Mouse (Mus musculus) embryonic facial prominence, embryonic 13.5 days (tissue): ENCODE measurements around the gene Telo2. TPM values are rescaled to one million over a fixed set of nuclear protein-coding genes. Genes with fewer than 3 reads are reported as not detected.

Experiments used
- ATAC-seq: fragments of 200-750 bp; cut with Nextera tagmentation; 2 replicates; pipeline ENCODE4 v1.8.0; 2017; ENCODE audit warnings: low read depth; ENCODE audit not compliant: insufficient number of reproducible peaks, insufficient read depth, low FRiP score, low TSS enrichment
- H3K27ac ChIP-seq: fragments of 300-500 bp; sonication (generic); 2 replicates; pipeline ENCODE4 v1.5.1; 2015; ENCODE audit warnings: moderate library complexity, mild to moderate bottlenecking, inconsistent platforms
- H3K27me3 ChIP-seq: fragments of 300-500 bp; sonication (generic); 2 replicates; pipeline ENCODE4 v1.6.1; 2015; ENCODE audit warnings: mild to moderate bottlenecking, inconsistent platforms
- H3K36me3 ChIP-seq: fragments of 300-500 bp; sonication (generic); 2 replicates; pipeline ENCODE4 v1.6.1; 2015; ENCODE audit warnings: mild to moderate bottlenecking, inconsistent platforms
- H3K4me1 ChIP-seq: fragments of 300-500 bp; sonication (generic); 2 replicates; pipeline ENCODE4 v1.6.1; 2015; ENCODE audit warnings: inconsistent platforms
- H3K4me2 ChIP-seq: fragments of 300-500 bp; sonication (generic); 2 replicates; pipeline ENCODE4 v1.6.1; 2015; ENCODE audit warnings: moderate library complexity, mild to moderate bottlenecking, inconsistent platforms
- H3K4me3 ChIP-seq: fragments of 300-500 bp; sonication (generic); 2 replicates; pipeline ENCODE4 v1.5.1; 2015; ENCODE audit warnings: mild to moderate bottlenecking, inconsistent platforms
- H3K9ac ChIP-seq: fragments of 300-500 bp; sonication (generic); 2 replicates; pipeline ENCODE4 v1.6.1; 2015; ENCODE audit warnings: mild to moderate bottlenecking, inconsistent platforms
- H3K9me3 ChIP-seq: fragments of 300-500 bp; sonication (generic); 2 replicates; pipeline ENCODE4 v1.6.1; 2016; ENCODE audit warnings: inconsistent platforms
- WGBS: fragments of 180-500 bp; shearing (Covaris S2); methylation state at CpG from one replicate; pipeline ENCODE4 v1.1.7; 2015; ENCODE audit warnings: mixed read lengths; 5-methylcytosine and 5-hydroxymethylcytosine counted together
- polyA plus RNA-seq: library from polyadenylated mRNA; unstranded; fragments of >200 nt; fragmentation: Nextera tagmentation; extraction: Ambion mirVana; gene quantifications from 2 replicates; pipeline ENCODE4 v1.2.1, GENCODE M21; 2015

The Telo2 gene
- 48.1 and 53.5 TPM in 2 replicates for polyA plus RNA-seq

DNA sequence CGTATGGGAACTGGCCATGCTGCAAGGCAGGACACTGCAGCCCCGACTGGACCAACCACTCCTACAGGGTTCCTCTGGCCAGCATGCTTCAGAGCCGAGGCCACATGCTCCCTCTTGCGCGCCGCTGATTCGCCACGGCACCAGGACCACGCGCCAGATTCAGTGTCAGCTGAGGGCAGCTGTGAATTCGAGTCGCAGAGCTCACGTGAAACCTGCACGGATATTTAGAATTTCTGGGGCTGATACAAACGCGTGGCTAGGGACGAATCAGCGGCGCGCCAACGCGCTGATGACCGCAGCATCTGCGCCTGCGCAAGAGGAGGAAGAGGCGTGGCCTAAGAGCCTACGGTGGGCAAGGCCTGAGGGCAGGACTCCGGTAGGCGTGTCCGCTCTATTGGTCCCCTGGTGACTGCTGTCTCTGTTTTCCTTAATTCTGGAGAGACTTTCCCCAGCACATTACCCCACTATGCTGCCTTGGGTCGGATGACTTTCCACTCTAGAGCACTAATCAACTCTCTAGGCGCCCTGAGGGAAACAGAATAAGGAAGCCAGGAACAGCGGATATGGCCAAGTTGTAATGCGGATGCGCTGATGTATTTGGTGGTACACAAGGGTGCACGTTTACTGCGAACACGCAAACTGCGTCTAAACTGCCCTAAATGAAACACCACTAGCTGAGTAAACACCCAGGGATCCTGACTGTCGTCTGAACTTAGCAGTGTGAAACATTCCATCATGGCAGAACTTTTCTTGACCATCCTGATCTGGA, at the start of gene Telo2:
Telo2 (minus strand) TSS at position 304 of the 769 bp plus-strand sequence.
- peak within 1 kb of the TSS; percentile 93 for H3K4me2 ChIP-seq
- peak; percentile 82 for ATAC-seq
- peak within 1 kb of the TSS; percentile 71 for H3K4me3 ChIP-seq
- H3K27me3 ChIP-seq: no peaks in the 10 kb centered on the region
- peak within 1 kb of the TSS; percentile 92 for H3K27ac ChIP-seq
- H3K9ac ChIP-seq: peak within 1 kb of the TSS; percentile 82
- H3K36me3 ChIP-seq: peaks cover 33% of the 10 kb centered on the region
- H3K9me3 ChIP-seq: no peaks in the 10 kb centered on the region
- peaks cover 18% of the 10 kb centered on the region for H3K4me1 ChIP-seq
- 4% methylated on average over 40 of the region's 40 CpGs for WGBS

DNA sequence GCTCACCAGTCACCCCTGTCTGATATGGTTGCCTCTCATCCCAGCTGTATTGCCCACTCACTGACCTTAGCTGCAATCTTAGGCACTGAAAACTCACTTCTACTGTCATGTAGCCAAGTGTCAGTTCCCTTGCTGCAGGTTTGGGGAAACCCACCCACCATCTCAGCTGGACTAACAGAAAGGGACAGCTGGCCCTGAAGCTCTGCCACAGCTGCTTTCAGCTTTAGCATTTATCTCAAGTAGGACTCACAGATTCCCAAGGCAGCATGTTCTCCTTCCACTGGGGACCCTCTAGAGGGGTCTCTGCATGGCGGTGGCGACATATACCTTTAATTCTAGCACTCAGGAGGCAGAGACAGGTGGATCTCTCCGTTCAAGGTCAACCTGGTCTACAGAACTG, 49.0 kb upstream of the Telo2 start:
- H3K36me3 ChIP-seq: peaks cover 24% of the 10 kb centered on the region
- WGBS: 88% methylated on average over 3 of the region's 3 CpGs

GRCm38 (mm10) chr17:25163387-25163786, 47.6 kb upstream of the Telo2 start:
- Histone ChIP-seq H3K27ac (no peak overlapping the region), H3K9me3 (no peaks in the 10 kb centered on the region), H3K9ac (peak overlapping the region; percentile 37; the same call in 1 of the 2 replicates), H3K4me2 (no peak overlapping the region), H3K4me3 (no peak overlapping the region), H3K4me1 (no peaks in the 10 kb centered on the region), H3K27me3 (no peaks in the 10 kb centered on the region), H3K36me3 (peaks cover 36% of the 10 kb centered on the region)
- 66% methylated on average over 7 of the region's 7 CpGs for WGBS
- ATAC-seq: no peak

More for the DNA sequence above, 49.0 kb upstream of the Telo2 start:
- Histone ChIP-seq H3K9me3 (no peaks in the 10 kb centered on the region), H3K27ac (no peak overlapping the region), H3K4me1 (no peaks in the 10 kb centered on the region), H3K27me3 (no peaks in the 10 kb centered on the region), H3K4me3 (no peak overlapping the region), H3K4me2 (no peak overlapping the region), H3K9ac (no peak overlapping the region)
- no peak for ATAC-seq

DNA sequence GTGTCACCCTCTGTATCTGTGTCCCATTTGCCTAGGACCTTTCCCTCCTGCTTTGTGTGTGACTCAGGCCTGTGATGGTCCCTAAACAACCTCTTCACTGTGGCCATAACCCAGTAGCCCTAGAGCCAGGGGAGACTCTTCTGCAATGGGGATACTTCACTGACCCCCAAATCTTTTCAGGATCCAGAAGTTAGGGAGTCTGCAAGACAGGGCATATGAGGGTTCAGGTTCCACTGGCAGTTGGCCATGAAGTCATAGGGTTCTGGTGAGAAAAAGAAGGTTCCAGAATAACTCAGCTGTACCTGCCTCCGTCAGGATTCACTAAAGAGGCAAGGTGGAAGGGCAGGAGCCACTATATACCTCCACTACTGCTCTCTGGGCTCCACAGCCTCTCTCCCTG, 46.4 kb upstream of the Telo2 start, which contains the start of gene Ccdc154:
Ccdc154 (plus strand) TSS at position 301 of the 400 bp plus-strand sequence.
- Histone ChIP-seq H3K36me3 (peaks cover 46% of the 10 kb centered on the region), H3K9ac (peak within 1 kb of the TSS; percentile 37; the same call in 1 of the 2 replicates), H3K4me2 (no peak within 1 kb of the TSS), H3K27me3 (no peaks in the 10 kb centered on the region), H3K4me3 (no peak within 1 kb of the TSS), H3K27ac (no peak within 1 kb of the TSS), H3K4me1 (no peaks in the 10 kb centered on the region), H3K9me3 (no peaks in the 10 kb centered on the region)
- ATAC-seq: no peak
- WGBS: 82% methylated on average over 1 of the region's 1 CpGs

DNA sequence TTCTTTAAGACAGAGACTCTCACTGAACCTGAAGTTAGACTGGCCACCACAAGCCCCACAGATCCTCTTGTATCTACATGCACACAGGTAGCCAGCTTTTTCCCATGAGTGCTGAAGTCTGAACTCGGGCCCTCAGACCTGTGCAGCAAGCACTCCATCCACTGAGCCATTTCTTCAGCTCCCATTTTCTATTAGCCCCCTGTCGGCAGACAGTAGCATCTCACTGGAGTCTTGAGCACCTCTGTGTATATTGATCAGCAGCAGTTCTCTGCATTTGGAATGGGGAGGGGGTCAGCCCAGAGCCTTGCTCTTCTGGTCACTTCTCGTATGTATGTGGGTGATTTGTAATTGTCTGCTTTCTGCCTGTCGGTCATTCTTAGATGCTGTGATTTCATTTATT, 24.2 kb upstream of the Telo2 start:
- H3K27me3 ChIP-seq: no peaks in the 10 kb centered on the region
- H3K4me2 ChIP-seq: no peak overlapping the region
- H3K27ac ChIP-seq: no peak overlapping the region
- no peak for ATAC-seq
- no peaks in the 10 kb centered on the region for H3K9me3 ChIP-seq
- H3K9ac ChIP-seq: no peak overlapping the region
- peaks cover 27% of the 10 kb centered on the region; the same call in 1 of the 2 replicates for H3K36me3 ChIP-seq
- 75% methylated on average over 4 of the region's 4 CpGs for WGBS
- H3K4me1 ChIP-seq: no peaks in the 10 kb centered on the region
- no peak overlapping the region for H3K4me3 ChIP-seq

DNA sequence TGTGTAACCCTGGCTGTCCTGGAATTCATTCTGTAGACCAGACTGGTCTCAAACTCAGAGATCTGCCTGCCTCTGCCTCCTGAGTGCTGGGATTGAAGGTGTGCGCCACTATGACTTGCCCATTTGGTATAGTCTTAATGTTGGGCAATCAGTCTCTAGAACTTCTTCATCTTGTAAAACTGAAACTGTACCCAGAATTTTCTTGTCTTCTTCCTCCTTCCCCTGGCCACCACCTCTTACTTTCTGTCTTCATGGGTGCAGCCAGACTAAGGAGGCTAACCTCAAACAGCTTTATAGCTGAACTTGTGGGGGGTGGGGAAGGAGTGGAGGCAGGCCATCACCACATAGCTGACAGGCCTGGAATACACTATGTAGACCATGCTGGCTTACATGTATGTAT, 23.0 kb upstream of the Telo2 start:
- no peaks in the 10 kb centered on the region for H3K9me3 ChIP-seq
- WGBS: 97% methylated on average over 1 of the region's 1 CpGs
- no peak for ATAC-seq
- peaks cover 8% of the 10 kb centered on the region for H3K4me1 ChIP-seq
- no peak overlapping the region for H3K27ac ChIP-seq
- peaks cover 18% of the 10 kb centered on the region; the same call in 1 of the 2 replicates for H3K36me3 ChIP-seq
- H3K9ac ChIP-seq: no peak overlapping the region
- no peaks in the 10 kb centered on the region for H3K27me3 ChIP-seq
- H3K4me2 ChIP-seq: no peak overlapping the region
- no peak overlapping the region for H3K4me3 ChIP-seq

DNA sequence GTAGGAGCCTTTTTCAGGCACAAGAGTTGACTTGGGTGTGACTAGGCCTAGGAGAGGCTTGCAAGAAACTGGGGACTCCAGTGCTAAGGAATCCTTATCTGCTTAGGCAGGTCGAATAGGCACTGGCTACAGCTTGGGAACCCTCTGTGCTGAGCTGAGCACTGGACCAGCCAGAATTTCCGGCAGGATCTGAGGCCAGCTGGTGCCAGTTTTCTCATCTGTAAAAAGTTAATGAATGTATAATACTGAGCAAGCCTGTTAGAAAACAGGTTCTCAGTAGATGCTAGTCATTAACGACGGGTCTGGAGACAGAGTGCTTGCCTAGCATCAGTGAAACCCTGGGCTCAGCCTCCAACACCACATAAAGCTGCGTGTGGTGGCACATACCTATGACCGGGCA, 19.9 kb upstream of the Telo2 start:
- Histone ChIP-seq H3K9me3 (no peaks in the 10 kb centered on the region), H3K4me3 (no peak overlapping the region), H3K4me2 (no peak overlapping the region), H3K36me3 (peaks cover 15% of the 10 kb centered on the region; the same call in 1 of the 2 replicates), H3K4me1 (peaks cover 9% of the 10 kb centered on the region), H3K27ac (no peak overlapping the region), H3K27me3 (no peaks in the 10 kb centered on the region), H3K9ac (no peak overlapping the region)
- WGBS: 89% methylated on average over 6 of the region's 6 CpGs
- no peak for ATAC-seq

DNA sequence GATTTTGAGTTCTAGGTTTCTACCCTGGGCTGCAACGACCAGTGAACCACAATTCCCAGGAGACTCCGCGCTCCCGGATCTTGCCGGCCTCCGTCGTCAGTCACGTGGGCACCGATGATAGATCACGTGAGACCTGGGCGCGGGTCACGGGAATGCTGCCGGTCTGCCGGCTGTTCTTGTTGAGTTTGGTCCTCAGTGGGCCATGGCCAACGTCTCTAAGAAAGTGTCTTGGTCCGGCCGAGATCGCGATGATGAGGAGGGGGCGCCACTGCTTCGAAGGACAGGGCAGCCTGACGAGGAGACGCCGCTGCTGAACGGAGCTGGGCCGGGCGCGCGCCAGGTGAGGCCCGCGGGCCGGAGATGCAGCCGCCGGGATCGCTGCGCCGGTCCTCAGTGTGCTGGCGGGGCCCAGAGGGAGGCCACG, 17.5 kb upstream of the Telo2 start, which contains the start of gene Clcn7:
Clcn7 (plus strand) TSS at position 117 of the 424 bp plus-strand sequence.
- Histone ChIP-seq H3K9me3 (no peaks in the 10 kb centered on the region), H3K9ac (peak within 1 kb of the TSS; percentile 90), H3K4me3 (peak within 1 kb of the TSS; percentile 95), H3K27me3 (no peaks in the 10 kb centered on the region), H3K4me1 (peaks cover 9% of the 10 kb centered on the region), H3K36me3 (peaks cover 15% of the 10 kb centered on the region; the same call in 1 of the 2 replicates), H3K27ac (peak within 1 kb of the TSS; percentile 51; the same call in 1 of the 2 replicates), H3K4me2 (peak within 1 kb of the TSS; percentile 80)
- peak; percentile 90; the same call in 1 of the 2 replicates for ATAC-seq
- under 1% methylated on average over 40 of the region's 40 CpGs for WGBS

DNA sequence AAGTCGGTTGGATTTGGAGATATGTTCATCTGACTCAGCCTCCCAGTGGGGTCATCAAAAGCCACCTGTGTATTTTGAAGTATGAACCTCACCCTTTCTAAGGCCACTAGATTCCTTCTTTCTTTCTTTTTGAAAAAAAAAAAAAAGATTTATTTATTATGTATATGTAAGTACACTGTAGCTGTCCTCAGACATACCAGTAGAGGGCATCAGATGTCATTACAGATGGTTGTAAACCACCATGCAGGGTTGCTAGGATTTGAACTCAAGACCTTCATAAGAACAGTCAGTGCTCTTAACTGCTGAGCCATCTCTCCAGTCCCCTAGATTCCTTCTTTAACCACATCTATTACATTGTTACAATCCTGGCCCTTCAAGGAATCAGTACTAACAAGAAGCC, 14.3 kb upstream of the Telo2 start:
- WGBS: 83% methylated on average over 1 of the region's 1 CpGs
- Histone ChIP-seq H3K9me3 (no peaks in the 10 kb centered on the region), H3K27ac (no peak overlapping the region), H3K4me2 (no peak overlapping the region), H3K27me3 (no peaks in the 10 kb centered on the region), H3K4me1 (peaks cover 9% of the 10 kb centered on the region), H3K9ac (no peak overlapping the region), H3K36me3 (no peaks in the 10 kb centered on the region), H3K4me3 (no peak overlapping the region)
- no peak for ATAC-seq

DNA sequence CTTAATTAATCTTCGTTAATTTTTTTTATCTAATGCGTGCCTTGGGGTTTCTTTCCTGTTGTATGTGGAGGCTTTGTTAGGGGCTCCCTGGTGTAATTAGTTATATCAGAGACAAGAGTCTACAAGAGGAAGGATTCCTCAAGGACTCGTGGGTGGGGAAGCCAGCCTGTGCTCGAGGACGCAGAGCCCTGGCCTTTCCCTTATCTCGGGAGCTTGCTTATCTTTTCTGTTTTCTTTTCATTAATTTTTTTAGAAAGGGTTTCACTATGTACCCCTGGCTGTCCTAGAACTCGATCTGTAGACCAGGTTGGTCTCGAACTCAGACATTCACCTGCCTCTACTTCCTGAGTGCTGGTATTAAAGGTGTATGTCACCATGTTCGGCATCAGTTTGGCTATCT, 11.9 kb upstream of the Telo2 start:
- 73% methylated on average over 9 of the region's 9 CpGs for WGBS
- no peak overlapping the region for H3K27ac ChIP-seq

DNA sequence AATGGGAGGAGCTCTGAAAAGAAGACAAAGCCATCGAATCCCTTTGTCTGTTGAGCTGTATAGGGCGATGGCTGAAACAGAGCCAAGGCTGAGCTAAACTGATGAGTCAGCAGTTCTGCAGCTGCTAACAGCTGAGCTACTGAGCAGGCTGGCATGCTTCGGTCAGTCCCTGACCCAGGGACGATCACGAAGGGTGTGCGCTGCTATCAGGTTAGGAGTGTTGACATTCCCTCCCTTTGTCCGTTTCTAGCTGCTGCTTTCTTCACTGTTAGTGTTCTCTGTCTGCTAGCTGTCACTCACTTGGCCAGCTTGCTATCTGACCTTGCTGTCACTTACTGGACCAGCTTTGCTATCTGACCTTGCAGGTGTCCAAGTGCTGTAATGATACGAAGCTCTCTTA, 11.3 kb upstream of the Telo2 start:
- Histone ChIP-seq H3K4me3 (no peak overlapping the region), H3K36me3 (no peaks in the 10 kb centered on the region), H3K9me3 (no peaks in the 10 kb centered on the region), H3K4me2 (no peak overlapping the region), H3K4me1 (no peaks in the 10 kb centered on the region), H3K27ac (no peak overlapping the region), H3K9ac (no peak overlapping the region), H3K27me3 (no peaks in the 10 kb centered on the region; the same call in 1 of the 2 replicates)
- WGBS: 67% methylated on average over 8 of the region's 8 CpGs
- ATAC-seq: no peak

More for the DNA sequence above, 11.9 kb upstream of the Telo2 start:
- H3K4me1 ChIP-seq: no peaks in the 10 kb centered on the region
- no peak overlapping the region for H3K9ac ChIP-seq
- no peaks in the 10 kb centered on the region; the same call in 1 of the 2 replicates for H3K27me3 ChIP-seq
- no peaks in the 10 kb centered on the region for H3K9me3 ChIP-seq
- H3K4me3 ChIP-seq: no peak overlapping the region
- no peaks in the 10 kb centered on the region for H3K36me3 ChIP-seq
- H3K4me2 ChIP-seq: no peak overlapping the region
- no peak for ATAC-seq
